Mouse (Mus musculus) left cerebral cortex, postnatal 14 days (tissue): ENCODE data around the gene Arap1. TPM values are rescaled to one million over a fixed set of nuclear protein-coding genes. Genes with fewer than 3 reads are reported as not detected.

ENCODE experiments used
- DNase-seq, 2 experiments: peaks; one replicate each; pipeline ENCODE4 v3.0.0; 2021 to 2022; ENCODE audit warnings: low spot score in 2 of 2, mixed read lengths in 1 of 2
- intact Hi-C: fragments of 180-260 bp; cut with DNase I; formaldehyde crosslinking; loops from one replicate; pipeline ENCODE4 v1.15.1; 2025
- total RNA-seq, 2 experiments: library from RNA; stranded (reverse); gene quantifications; 2 replicates each; pipeline ENCODE4 v1.2.3; 2021

Gene Arap1
- total RNA-seq, 2 experiments from 2014 or later: 13.9 to 17.9 TPM

- no peak for DNase-seq
- intact Hi-C loops: no loop called here
Observed at GRCm38 (mm10) chr7:101456789-101457188, 108.9 kb downstream of the Arap1 start.

- DNase-seq: peak; percentile 63 to 73
- intact Hi-C loops: no loop called here
Observed at GRCm38 (mm10) chr7:101457283-101457682, 109.4 kb downstream of the Arap1 start.

- intact Hi-C loops: no loop called here
- no peak for DNase-seq
Observed at GRCm38 (mm10) chr7:101457801-101458200, 109.9 kb downstream of the Arap1 start.

GRCm38 (mm10) chr7:101458278-101458781 lies 110.5 kb downstream of the Arap1 start:
- intact Hi-C loops: no loop called here
- no peak for DNase-seq

- no peak for DNase-seq
- intact Hi-C loops: no loop called here
Observed at GRCm38 (mm10) chr7:101459305-101459813, 111.5 kb downstream of the Arap1 start.

GRCm38 (mm10) chr7:101459923-101460607 lies 112.2 kb downstream of the Arap1 start:
- intact Hi-C loops: no loop called here
- DNase-seq: no peak

GRCm38 (mm10) chr7:101460608-101460957 lies 112.7 kb downstream of the Arap1 start:
- intact Hi-C loops: no loop called here
- DNase-seq: peak; percentile 61 to 70

- intact Hi-C loops: no loop called here
Observed at GRCm38 (mm10) chr7:101461571-101461970, 113.7 kb downstream of the Arap1 start.

More at GRCm38 (mm10) chr7:101461571-101461970, 113.7 kb downstream of the Arap1 start:
- DNase-seq: no peak

Other genes with a start within 250 kb of the Arap1 start
- gene Atg16l2, start 45.8 kb upstream of the Arap1 start, total RNA-seq: 10 to 100 TPM; 53.7 to 60.3 TPM
- 10 to 100 TPM; 31.4 to 32.2 TPM for gene Stard10, start 31.0 kb upstream of the Arap1 start, total RNA-seq
- gene Gm45837, start 62.8 kb downstream of the Arap1 start, total RNA-seq: not detected
- gene Pde2a, start 73.6 kb downstream of the Arap1 start, total RNA-seq: 100 to 1,000 TPM; 349 to 363 TPM
- not detected for gene Art2b, start 237.5 kb downstream of the Arap1 start, total RNA-seq